Mouse (Mus musculus) left cerebral cortex, adult 2 months (tissue): ENCODE results near the gene Gm21900. TPM values are rescaled to one million over a fixed set of nuclear protein-coding genes. Genes with fewer than 3 reads are reported as not detected.
"Not testable (repeated sequence)": the region's sequence is repeated elsewhere in the genome, so short reads cannot be mapped to it uniquely, and the experiment has no call there.

Source experiments
- DNase-seq, 2 experiments: peaks; one replicate each; pipeline ENCODE4 v3.0.0; 2021 to 2022; ENCODE audit warnings: low spot score in 2 of 2, mixed read lengths in 1 of 2; ENCODE audit errors: extremely low spot score in 1 of 2
- H3K27ac ChIP-seq: fragments of 200-600 bp; 2 replicates; pipeline ENCODE4 v1.8.1; 2022
- H3K4me3 ChIP-seq: fragments of 200-600 bp; 2 replicates; pipeline ENCODE4 v1.8.1; 2022
- intact Hi-C: fragments of 180-260 bp; cut with DNase I; formaldehyde crosslinking; loops from one replicate; pipeline ENCODE4 v1.15.1; 2025
- long read RNA-seq, 2 experiments: library from polyadenylated mRNA; stranded (forward); transcript quantifications; one replicate each; pipeline ENCODE4 v2.0.0; 2021; ENCODE audit warnings: borderline mapping rate in 2 of 2
- total RNA-seq, 2 experiments: library from RNA; stranded (reverse); gene quantifications; 2 replicates each; pipeline ENCODE4 v1.2.3; 2021

Gm21900 gene
- total RNA-seq = not detected
- long read RNA-seq, experiment 1 = 0 reads
- long read RNA-seq, experiment 2 = 0 reads

- DNase-seq, intact Hi-C loops, H3K27ac ChIP-seq, H3K4me3 ChIP-seq: not testable (repeated sequence)
Measured at GRCm38 (mm10) chrY:10616061-10616460, at the start of gene Gm21900. TSS of gene Gm21900 (plus strand) at chrY:10616361.

- intact Hi-C loops, H3K27ac ChIP-seq: not testable (repeated sequence)
- H3K4me3 ChIP-seq = 0 out of 2 replicates have a peak overlapping the region, but pooled peaks have one; percentile 21
- DNase-seq = peak; percentile 1 to 6
Measured at GRCm38 (mm10) chrY:10643516-10643915, 27.4 kb downstream of the Gm21900 start.

Other genes with a start within 250 kb of the Gm21900 start
- not detected for gene Gm28510, start 203.6 kb upstream of the Gm21900 start, total RNA-seq
- not detected for gene Gm20737, start 80.3 kb upstream of the Gm21900 start, total RNA-seq
- not detected for gene Gm21775, start 62.9 kb upstream of the Gm21900 start, total RNA-seq
- gene Gm20777, start 136.1 kb downstream of the Gm21900 start, total RNA-seq = not detected